Mouse (Mus musculus) neural tube, embryonic 14.5 days (tissue): Measurements from ENCODE around the gene Dcaf11. TPM values are rescaled to one million over a fixed set of nuclear protein-coding genes. Genes with fewer than 3 reads are reported as not detected.

ENCODE experiments used
- ATAC-seq: fragments of 200-750 bp; cut with Nextera tagmentation; 2 replicates; pipeline ENCODE4 v1.8.0; 2017; ENCODE audit warnings: low read depth, mild to moderate bottlenecking, moderate TSS enrichment, moderate library complexity
- H3K27ac ChIP-seq: fragments of 300-500 bp; sonication (generic); 2 replicates; pipeline ENCODE4 v1.5.1; 2014; ENCODE audit warnings: low read depth, mild to moderate bottlenecking, control low read depth, low read length, moderate library complexity, mixed read lengths
- H3K27me3 ChIP-seq: fragments of 300-500 bp; sonication (generic); 2 replicates; pipeline ENCODE4 v1.6.1; 2014; ENCODE audit warnings: low read length; ENCODE audit not compliant: control insufficient read depth, insufficient read depth
- H3K36me3 ChIP-seq: fragments of 300-500 bp; sonication (generic); 2 replicates; pipeline ENCODE4 v1.6.1; 2014; ENCODE audit warnings: low read length, mixed read lengths; ENCODE audit not compliant: control insufficient read depth, insufficient read depth
- H3K4me1 ChIP-seq: fragments of 300-500 bp; sonication (generic); 2 replicates; pipeline ENCODE4 v1.6.1; 2014; ENCODE audit warnings: low read length; ENCODE audit not compliant: control insufficient read depth, insufficient read depth
- H3K4me2 ChIP-seq: fragments of 300-500 bp; sonication (generic); 2 replicates; pipeline ENCODE4 v1.6.1; 2014; ENCODE audit warnings: mild to moderate bottlenecking, low read depth, low read length, control low read depth
- H3K4me3 ChIP-seq: fragments of 300-500 bp; sonication (generic); 2 replicates; pipeline ENCODE4 v1.5.1; 2014; ENCODE audit warnings: low read depth, low read length, control low read depth, mixed read lengths
- H3K9ac ChIP-seq: fragments of 300-500 bp; sonication (generic); replicated peaks from 2 replicates; pipeline ENCODE4 v1.6.1; 2014; ENCODE audit warnings: low read depth, mild to moderate bottlenecking, control low read depth, low read length, mixed read lengths
- H3K9me3 ChIP-seq: fragments of 300-500 bp; sonication (generic); 2 replicates; pipeline ENCODE4 v1.6.1; 2016; ENCODE audit warnings: low read length; ENCODE audit not compliant: control insufficient read depth
- WGBS: fragments of 180-500 bp; shearing (Covaris S2); extraction: QIAGEN DNeasy Blood & Tissue Kit; methylation state at CpG from one replicate; pipeline ENCODE4 v1.1.7; 2014; 5-methylcytosine and 5-hydroxymethylcytosine counted together
- polyA plus RNA-seq: library from polyadenylated mRNA; unstranded; fragments of >200 nt; fragmentation: Nextera tagmentation; extraction: Ambion mirVana; gene quantifications from 2 replicates; pipeline ENCODE4 v1.2.1, GENCODE M21; 2014

The Dcaf11 gene
- polyA plus RNA-seq, 1 experiment from 2014 or later, result 114 TPM

GRCm38 (mm10) chr14:55589271-55589670 lies 29.5 kb downstream of the Dcaf11 start:
- no peak overlapping the region for H3K27ac ChIP-seq
- H3K4me3 ChIP-seq, result no peak overlapping the region
- ATAC-seq, result no peak
- no peaks in the 10 kb centered on the region for H3K27me3 ChIP-seq
- H3K9me3 ChIP-seq, result no peaks in the 10 kb centered on the region
- no peak overlapping the region for H3K9ac ChIP-seq
- no peak overlapping the region for H3K4me2 ChIP-seq
- peaks cover 26% of the 10 kb centered on the region for H3K4me1 ChIP-seq
- peaks cover 4% of the 10 kb centered on the region for H3K36me3 ChIP-seq
- 92% methylated on average over 5 of the region's 5 CpGs for WGBS

- Histone ChIP-seq H3K9ac (peak overlapping the region; percentile 83; the same call in 1 of the 2 replicates), H3K4me1 (peaks cover 22% of the 10 kb centered on the region), H3K9me3 (no peaks in the 10 kb centered on the region), H3K36me3 (peaks cover 10% of the 10 kb centered on the region), H3K27ac (peak overlapping the region; percentile 93; the same call in 1 of the 2 replicates), H3K4me3 (peak overlapping the region; percentile 91), H3K27me3 (no peaks in the 10 kb centered on the region), H3K4me2 (peak overlapping the region; percentile 96)
- WGBS, result 91% methylated on average over 11 of the region's 11 CpGs
- ATAC-seq, result no peak
These were observed 30.1 kb downstream of the Dcaf11 start for GRCm38 (mm10) chr14:55589771-55590448.

- Histone ChIP-seq H3K4me1 (peaks cover 22% of the 10 kb centered on the region), H3K4me3 (peak within 1 kb of the TSS; percentile 91), H3K27ac (peak within 1 kb of the TSS; percentile 93), H3K9ac (peak within 1 kb of the TSS; percentile 83), H3K9me3 (no peaks in the 10 kb centered on the region), H3K4me2 (peak within 1 kb of the TSS; percentile 96), H3K27me3 (no peaks in the 10 kb centered on the region), H3K36me3 (peaks cover 19% of the 10 kb centered on the region)
- peak; percentile 95 for ATAC-seq
- WGBS, result under 1% methylated on average over 22 of the region's 22 CpGs
These were observed 31.0 kb downstream of the Dcaf11 start, which contains the start of gene Psme2 for GRCm38 (mm10) chr14:55590748-55591330. Gene Psme2, minus strand, starts transcription at chr14:55591113.

- Histone ChIP-seq H3K27ac (peak within 1 kb of the TSS; percentile 93), H3K9me3 (no peaks in the 10 kb centered on the region), H3K4me3 (peak within 1 kb of the TSS; percentile 91), H3K4me2 (peak within 1 kb of the TSS; percentile 96), H3K36me3 (peaks cover 25% of the 10 kb centered on the region), H3K4me1 (peaks cover 22% of the 10 kb centered on the region), H3K9ac (peak within 1 kb of the TSS; percentile 83), H3K27me3 (no peaks in the 10 kb centered on the region)
- peak; percentile 92 for ATAC-seq
- WGBS, result 0% methylated on average over 32 of the region's 33 CpGs
These were observed 31.6 kb downstream of the Dcaf11 start, which contains the start of gene Rnf31 for GRCm38 (mm10) chr14:55591331-55591891. Gene Rnf31, plus strand, starts transcription at chr14:55591708.

GRCm38 (mm10) chr14:55592226-55592625 lies 32.4 kb downstream of the Dcaf11 start:
- peak overlapping the region; percentile 96 for H3K4me2 ChIP-seq
- H3K27ac ChIP-seq, result no peak overlapping the region

GRCm38 (mm10) chr14:55596036-55596690 lies 36.4 kb downstream of the Dcaf11 start:
- WGBS, result 75% methylated on average over 13 of the region's 13 CpGs
- Histone ChIP-seq H3K27me3 (no peaks in the 10 kb centered on the region), H3K4me3 (no peak overlapping the region), H3K27ac (no peak overlapping the region), H3K36me3 (peaks cover 60% of the 10 kb centered on the region), H3K4me2 (no peak overlapping the region), H3K9ac (no peak overlapping the region), H3K4me1 (peaks cover 17% of the 10 kb centered on the region), H3K9me3 (no peaks in the 10 kb centered on the region)
- ATAC-seq, result no peak

More at GRCm38 (mm10) chr14:55592226-55592625, 32.4 kb downstream of the Dcaf11 start:
- WGBS, result 8% methylated on average over 16 of the region's 16 CpGs
- Histone ChIP-seq H3K27me3 (no peaks in the 10 kb centered on the region), H3K4me3 (peak overlapping the region; percentile 91), H3K9ac (peak overlapping the region; percentile 83), H3K9me3 (no peaks in the 10 kb centered on the region), H3K4me1 (peaks cover 22% of the 10 kb centered on the region), H3K36me3 (peaks cover 33% of the 10 kb centered on the region)
- no peak for ATAC-seq

GRCm38 (mm10) chr14:55598521-55599390 lies 39.0 kb downstream of the Dcaf11 start:
- peaks cover 84% of the 10 kb centered on the region for H3K36me3 ChIP-seq

GRCm38 (mm10) chr14:55603271-55603632 lies 43.4 kb downstream of the Dcaf11 start, which contains the start of gene Irf9:
Gene Irf9, plus strand, starts transcription at chr14:55603571.
- no peak for ATAC-seq
- H3K9ac ChIP-seq, result 0 out of 2 replicates have a peak within 1 kb of the TSS, but pooled peaks have one; percentile 48

More at GRCm38 (mm10) chr14:55598521-55599390, 39.0 kb downstream of the Dcaf11 start:
- H3K9ac ChIP-seq, result no peak overlapping the region
- no peaks in the 10 kb centered on the region for H3K27me3 ChIP-seq
- ATAC-seq, result no peak
- no peak overlapping the region for H3K27ac ChIP-seq
- H3K4me3 ChIP-seq, result no peak overlapping the region
- no peaks in the 10 kb centered on the region for H3K9me3 ChIP-seq
- H3K4me2 ChIP-seq, result no peak overlapping the region
- no peaks in the 10 kb centered on the region for H3K4me1 ChIP-seq
- 96% methylated on average over 21 of the region's 21 CpGs for WGBS

More at GRCm38 (mm10) chr14:55603271-55603632, 43.4 kb downstream of the Dcaf11 start, which contains the start of gene Irf9:
- peak within 1 kb of the TSS; percentile 34; the same call in 1 of the 2 replicates for H3K27ac ChIP-seq
- H3K4me2 ChIP-seq, result peak within 1 kb of the TSS; percentile 23
- no peaks in the 10 kb centered on the region for H3K4me1 ChIP-seq
- H3K9me3 ChIP-seq, result no peaks in the 10 kb centered on the region
- H3K36me3 ChIP-seq, result peaks cover 59% of the 10 kb centered on the region
- H3K4me3 ChIP-seq, result no peak within 1 kb of the TSS
- H3K27me3 ChIP-seq, result no peaks in the 10 kb centered on the region
- 88% methylated on average over 7 of the region's 7 CpGs for WGBS
